Mouse (Mus musculus) large intestine, adult 2 months (tissue): ENCODE results near the gene Pros1. TPM values are rescaled to one million over a fixed set of nuclear protein-coding genes. Genes with fewer than 3 reads are reported as not detected.
A peak's percentile ranks its signal among the peaks of the same experiment; 100 is the strongest.

Experiments
- DNase-seq: peaks from one replicate; pipeline ENCODE4 v3.0.0-alpha.2; 2012; ENCODE audit warnings: low read depth, low spot score
- WGBS: fragments of 180-500 bp; shearing (Covaris S2); methylation state at CpG from one replicate; pipeline ENCODE4 v1.1.7; 2018; 5-methylcytosine and 5-hydroxymethylcytosine counted together
- polyA plus RNA-seq: library from polyadenylated mRNA; depleted of rRNA; stranded (reverse); fragments of >200 nt; gene quantifications from 2 replicates; pipeline ENCODE4 v1.2.3, GENCODE M21; 2012

Gene Pros1
- polyA plus RNA-seq, 1 experiment, result 5.3 TPM

DNA sequence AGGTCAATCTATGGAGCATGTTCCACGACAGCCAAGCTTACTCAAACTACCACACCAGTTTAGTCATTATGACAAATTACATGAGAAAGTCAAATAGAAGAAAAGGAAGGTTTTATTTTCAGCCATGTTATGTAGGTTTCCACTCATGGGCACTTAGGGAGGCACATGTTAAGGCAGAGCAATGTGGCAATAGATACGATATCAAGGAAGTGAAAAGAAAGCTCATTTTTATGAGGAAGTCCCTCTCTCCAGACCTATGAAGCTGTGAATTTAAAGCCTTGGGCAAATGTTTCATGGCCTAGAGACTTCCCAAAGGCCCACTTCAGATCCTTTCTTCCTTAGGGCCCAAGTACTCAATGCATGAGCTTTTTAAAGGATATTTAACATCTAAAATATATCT is 3.4 kb downstream of the Pros1 start:
- 81% methylated on average over 2 of the region's 2 CpGs for whole genome bisulfite sequencing
- DNase-seq, result no peak

DNA sequence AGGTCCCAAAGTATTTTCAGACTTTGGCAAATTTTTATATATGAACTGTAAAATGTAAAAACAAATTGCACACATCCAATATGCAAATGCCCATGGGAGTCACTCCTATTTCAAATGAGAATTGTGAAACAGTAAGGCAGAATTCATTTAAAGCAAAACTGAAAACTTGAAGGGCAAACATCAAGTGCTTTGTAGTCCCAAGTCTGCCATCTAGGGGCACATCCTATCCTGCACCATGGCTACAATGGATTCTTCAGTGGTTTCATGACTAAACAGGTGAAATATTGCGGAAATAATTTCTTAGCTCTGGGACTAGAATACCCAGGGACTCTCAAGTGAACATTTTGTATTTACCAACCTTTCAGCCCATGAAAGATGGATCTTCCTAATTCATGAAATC is 3.9 kb downstream of the Pros1 start:
- 92% methylated on average over 1 of the region's 1 CpGs for WGBS

DNA sequence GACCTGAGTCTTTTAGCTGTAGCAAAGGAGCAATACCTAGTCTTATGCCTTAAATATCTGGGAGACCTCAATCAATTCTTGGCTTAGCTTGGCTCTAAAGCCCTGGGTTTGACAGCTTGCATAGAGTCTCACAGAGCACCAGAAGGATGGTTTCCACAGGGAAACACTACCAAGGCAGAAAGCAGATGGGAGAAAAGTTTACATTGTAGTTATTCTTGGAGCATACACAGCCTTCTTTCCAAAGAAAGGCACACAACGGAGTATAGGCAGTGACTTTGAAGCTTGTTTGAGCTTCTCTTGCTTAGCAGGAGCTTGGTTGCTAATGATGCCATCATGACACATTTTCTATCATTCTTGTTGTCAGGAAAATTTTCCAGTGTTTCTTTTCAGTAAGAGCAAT is 6.0 kb downstream of the Pros1 start:
- DNase-seq, result no peak
- 85% methylated on average over 1 of the region's 1 CpGs for WGBS

More for the DNA sequence above, 3.9 kb downstream of the Pros1 start:
- DNase-seq, result no peak

DNA sequence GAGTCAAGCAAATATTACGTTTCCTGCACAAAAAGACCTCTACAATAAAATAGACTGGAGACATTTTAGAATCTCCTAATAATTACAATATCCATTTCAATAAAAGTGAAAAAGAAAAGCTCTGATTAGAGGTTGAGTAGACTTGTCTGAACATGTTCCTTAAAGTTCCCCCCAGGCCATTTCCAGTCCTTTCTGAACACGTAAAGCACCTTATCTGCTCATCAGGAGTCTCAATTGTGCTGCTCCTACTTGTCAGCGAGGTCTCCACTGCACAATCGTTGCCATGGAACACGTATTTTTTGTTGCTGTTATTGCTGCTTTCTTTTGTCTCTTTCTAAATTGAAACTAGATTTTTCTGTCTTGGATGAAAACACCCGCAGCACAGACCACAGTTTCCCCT is 7.3 kb downstream of the Pros1 start:
- WGBS, result 67% methylated on average over 6 of the region's 6 CpGs
- no peak for DNase-seq

DNA sequence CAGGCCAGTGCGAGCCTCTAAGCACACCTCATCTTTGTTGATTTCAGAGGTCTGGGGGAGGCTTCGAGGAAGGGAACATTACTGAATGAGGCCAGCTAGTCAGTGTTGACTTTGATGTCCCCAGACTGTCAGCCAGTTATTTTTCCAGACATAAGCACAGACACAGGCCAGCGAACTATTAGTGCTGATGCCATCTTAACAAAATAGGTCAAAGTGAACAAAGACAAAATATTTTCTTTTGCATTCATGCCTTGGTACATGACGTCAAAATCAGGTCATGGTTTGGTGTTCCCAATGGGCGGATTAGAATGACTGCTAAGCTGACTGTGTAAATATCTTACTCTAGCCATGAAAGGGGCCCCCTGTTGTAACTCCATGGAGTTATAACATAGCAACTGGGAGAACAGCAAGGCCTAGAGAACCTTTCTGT is 18.6 kb downstream of the Pros1 start:
- no peak for DNase-seq
- 52% methylated on average over 5 of the region's 5 CpGs for WGBS

DNA sequence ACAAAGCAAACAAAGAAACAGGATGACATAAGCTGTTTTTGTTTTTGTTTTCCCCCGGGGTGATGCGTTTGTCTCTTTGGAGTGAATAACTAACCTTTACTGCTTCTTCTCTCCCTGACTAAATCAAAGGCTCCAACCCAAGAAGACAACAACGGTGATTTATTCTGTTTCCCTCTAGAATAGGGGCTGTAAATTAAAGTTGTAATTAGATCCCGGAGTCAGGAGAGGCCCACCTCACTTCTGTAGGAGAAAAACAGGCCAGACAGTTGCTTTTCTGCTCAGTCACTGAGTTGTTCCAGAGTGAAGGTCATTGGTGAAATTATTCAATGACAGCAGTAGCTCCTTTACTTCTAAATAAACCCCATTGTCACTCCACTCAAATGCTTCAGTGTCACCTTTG is 19.1 kb downstream of the Pros1 start:
- DNase-seq, result no peak
- WGBS, result 36% methylated on average over 4 of the region's 4 CpGs

DNA sequence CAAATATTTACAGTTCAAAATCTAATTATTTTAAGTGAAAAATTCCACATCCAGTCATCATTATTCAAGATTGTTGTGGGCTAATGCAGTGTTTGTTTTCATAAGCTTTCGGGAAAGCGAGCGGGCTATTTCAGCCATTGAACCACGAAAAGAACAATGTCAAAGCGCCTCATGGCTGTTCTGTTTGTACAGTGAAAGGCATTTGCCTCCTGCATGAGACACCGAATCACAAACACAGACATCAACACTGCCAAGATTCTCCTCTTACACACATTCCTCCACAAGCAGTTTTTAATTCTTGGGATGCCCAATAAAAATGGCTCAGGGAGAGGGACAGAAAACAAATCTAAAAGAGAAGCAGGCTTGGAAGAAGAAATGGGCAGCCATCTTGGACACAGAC is 20.0 kb downstream of the Pros1 start:
- WGBS, result 71% methylated on average over 6 of the region's 6 CpGs
- no peak for DNase-seq

DNA sequence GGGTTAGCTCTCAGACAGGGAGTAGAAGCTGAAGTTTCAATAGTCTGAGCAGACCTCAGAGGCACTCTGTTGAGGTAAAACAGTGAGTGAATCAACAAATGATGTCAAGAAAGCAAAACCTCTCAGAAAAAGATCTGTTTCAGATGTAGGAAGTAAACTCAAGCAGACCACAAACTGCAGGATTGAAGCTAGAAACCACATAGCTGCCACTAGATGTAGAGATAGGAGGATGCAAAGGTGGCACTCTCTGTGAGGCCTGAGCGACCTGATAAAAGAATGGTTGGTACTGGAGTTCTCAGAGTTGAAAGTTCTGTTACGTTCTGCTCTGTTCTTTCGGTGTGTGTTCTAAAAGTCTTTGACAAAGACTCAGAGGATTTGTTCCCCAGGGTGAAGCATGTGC is 41.7 kb downstream of the Pros1 start:
- DNase-seq, result no peak
- 81% methylated on average over 3 of the region's 3 CpGs for WGBS

DNA sequence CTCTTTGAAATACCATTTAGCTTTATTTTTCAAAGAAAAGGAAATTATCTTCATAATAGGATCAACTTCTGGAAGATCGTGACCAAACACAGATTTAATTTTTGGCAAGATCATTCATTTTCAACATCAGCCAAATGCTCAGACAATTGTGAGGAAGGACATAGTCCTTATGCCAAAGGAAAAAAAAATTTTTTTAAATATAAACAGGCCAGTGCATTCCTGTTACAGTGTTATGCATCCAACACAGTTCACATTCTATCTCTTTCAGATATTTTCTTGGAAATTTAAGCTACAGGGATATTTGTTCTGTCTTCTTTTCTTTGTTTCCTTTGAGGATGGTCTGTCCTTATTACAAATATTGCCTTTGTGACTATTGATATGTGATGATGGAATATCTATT is 57.3 kb downstream of the Pros1 start:
- DNase-seq, result no peak
- WGBS, result 63% methylated on average over 1 of the region's 1 CpGs

DNA sequence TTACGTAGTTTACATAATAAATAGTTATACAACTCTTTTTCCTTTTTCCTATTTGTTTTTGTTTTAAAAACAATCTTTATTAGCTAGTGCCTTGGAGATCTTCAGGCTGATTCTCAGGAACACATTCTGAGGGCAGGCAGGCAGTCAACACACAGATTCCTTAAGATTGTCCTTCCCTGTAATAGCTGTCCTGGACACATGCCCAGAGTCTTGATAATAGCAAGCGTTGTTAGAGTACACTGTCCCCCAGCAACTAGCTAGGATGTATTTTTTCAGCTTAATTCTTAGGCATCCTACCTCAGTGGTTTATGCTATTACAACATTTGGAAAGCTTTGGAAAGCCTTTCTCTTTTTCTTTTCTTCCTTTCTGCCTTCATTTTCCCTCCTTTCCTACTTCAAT is 58.1 kb downstream of the Pros1 start:
- no peak for DNase-seq
- WGBS, result 48% methylated on average over 2 of the region's 2 CpGs

DNA sequence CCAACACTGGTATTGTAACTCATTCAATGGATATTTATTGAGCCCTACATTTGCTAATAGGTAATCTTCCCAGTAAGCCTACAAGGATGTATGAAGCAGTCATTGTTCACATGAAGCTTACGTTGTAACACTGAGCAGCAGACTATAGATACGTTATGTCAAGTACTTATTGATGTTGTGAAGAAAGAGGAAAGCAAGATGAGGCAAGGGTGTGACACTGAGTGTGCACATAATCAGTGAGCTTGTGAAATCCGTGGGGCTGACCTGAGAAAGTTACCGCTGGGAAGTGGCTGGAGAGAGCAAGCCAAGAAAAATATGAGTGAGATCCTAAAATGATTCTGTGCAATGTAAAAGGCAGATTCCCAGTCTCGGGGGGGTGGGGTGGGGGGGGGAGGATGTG is 61.4 kb downstream of the Pros1 start:
- WGBS, result 79% methylated on average over 5 of the region's 5 CpGs
- no peak for DNase-seq

DNA sequence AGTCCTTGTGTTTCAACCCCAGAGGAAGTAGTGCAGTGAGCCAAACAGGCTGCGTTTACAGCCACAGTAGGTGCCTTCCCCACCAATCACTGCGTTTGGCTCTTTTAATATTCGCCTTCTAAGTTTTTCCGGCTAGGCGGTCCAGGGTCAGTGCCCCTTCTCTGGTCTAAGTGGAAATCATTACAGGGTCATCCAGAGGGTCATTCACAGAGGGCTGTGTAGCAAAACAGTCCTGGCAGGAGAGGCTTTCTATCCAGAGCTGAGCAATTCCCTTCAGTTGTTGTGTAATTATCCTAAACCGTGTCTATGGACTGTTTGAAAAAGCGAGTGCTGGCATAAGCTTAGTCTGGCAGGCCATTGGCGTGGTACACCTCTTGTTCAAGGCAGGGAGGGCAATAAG is 68.1 kb downstream of the Pros1 start:
- WGBS, result 61% methylated on average over 8 of the region's 8 CpGs
- no peak for DNase-seq

DNA sequence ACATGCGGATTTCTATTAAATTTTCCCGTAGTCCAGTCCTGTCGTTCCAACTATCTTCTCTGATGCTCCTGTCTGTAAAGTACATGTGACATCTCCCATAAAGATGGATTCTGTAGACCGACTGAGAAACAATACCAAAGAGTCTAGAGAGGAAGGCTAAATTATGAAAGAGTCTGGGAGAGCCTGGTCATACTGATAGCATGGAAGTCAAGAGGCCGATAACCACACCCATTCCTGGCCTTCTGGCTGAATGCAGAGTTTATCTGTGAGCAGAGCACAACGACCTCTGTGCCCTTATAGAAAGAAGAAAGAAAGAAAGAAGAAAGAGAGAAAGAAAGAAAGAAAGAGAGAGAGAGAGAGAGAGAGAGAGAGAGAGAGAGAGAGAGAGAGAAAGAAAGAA is 77.2 kb downstream of the Pros1 start:
- DNase-seq, result no peak
- whole genome bisulfite sequencing, result 87% methylated on average over 6 of the region's 6 CpGs

DNA sequence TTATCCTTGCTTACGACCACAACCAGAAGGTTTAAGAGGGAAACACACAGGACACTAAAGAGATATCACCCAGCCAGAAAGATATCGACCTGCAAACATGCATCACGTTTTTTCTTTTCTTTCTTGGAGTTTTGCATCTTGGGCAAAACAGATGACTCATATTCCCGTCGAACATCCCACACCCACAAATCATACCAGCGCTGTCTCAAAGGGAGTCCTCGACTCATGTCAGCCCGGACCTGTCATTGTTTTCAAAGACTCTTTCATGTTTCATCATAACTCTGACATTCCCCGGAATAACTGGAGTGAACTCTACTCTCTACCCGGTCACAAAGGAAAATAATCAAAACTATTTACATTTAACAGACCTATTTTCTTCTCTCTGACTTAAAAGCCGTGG is 82.2 kb downstream of the Pros1 start:
- WGBS, result 67% methylated on average over 11 of the region's 11 CpGs
- DNase-seq, result no peak

DNA sequence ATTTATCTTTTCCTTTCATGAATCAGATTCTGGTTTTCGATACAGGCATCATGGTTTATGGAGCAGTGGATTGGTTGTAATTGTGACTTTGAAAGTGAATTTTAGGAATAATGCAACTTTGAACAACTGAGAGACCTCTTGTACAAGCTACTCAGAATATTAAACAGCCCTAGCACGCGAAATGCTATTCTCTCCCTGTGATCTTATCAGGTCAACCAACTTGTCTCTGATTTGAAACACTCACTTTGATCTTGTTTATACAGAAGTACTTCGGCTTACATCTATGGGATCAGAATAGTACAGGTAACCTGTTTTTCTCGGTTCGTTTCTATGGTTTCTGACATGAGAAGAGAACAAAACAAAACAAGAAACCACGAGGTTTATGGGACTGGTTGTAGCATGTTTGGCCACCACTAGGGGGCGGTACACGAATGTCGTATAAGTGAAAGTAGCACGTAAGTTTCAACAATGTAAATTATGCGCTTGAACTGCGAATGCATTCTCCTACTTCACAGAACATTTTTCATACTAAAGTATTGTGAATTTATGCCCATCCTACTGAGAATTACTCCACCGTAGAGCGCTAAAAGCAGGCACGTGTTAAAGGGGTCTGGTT is 86.4 kb downstream of the Pros1 start:
- DNase-seq, result peak; percentile 27
- 20% methylated on average over 16 of the region's 16 CpGs for WGBS

DNA sequence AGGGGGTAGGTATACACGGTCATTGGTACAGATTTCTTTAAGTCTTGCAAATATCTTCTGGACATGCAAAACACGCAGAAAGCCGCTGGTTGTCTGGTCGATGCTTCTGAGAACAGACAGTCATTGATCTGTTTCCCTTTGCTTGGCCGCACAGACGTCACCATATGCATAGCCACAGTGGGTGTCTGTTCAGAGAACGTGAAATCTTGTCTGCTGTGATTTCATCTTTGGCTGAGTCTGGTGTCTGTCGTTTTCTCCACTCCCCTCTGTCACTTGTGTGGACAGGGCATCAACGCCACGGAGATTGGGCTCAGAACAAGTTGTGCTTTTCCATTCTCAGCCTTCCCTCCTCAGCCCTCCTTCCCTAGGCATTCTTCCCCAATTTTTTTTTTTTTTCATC is 87.7 kb downstream of the Pros1 start:
- WGBS, result 86% methylated on average over 10 of the region's 10 CpGs
- DNase-seq, result no peak

DNA sequence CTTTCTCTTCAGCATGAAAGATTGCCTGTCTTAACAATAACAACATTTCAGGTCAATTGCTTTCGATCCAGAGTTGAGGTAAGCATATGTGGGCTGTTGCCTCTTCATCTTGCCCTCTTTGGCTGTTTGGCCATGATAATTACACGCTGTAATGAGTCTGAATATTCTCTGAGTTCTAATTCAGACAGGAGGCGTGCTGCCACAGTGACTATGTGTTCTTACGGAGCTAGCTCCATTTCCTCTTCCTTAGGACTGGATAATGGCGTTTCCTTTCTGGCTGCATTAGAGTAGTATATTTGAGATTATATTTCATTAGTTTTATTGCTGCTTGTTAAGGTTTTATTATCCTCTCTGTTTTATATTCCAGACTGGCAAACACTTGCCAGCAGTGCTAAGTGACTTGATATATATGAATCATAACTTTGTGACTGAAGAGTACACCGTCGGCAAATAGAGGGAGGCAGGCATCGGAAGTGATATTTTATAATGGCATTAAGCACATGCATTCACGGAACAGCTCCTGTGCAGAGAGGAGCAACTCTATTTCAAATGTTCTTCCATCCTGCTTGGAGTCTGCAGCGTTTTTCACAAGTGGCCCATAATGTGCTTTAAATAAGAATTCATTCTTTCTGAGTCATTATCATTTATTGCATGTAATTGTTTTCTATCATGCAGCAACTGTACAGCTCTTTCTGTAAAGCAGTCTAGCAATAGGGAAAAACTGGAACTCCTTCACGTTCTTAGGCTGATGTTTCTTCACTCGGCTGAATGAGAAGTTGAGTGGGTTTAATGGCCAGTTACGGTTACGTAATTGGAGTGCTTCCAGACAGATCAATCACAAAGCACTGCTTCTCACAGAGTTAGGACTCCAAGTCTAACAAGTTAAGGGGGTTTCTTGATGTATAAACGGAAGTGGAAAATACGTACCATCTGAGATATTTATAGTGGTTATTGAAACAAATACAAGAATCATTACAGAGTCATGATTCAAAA is 88.6 kb downstream of the Pros1 start:
- WGBS, result 49% methylated on average over 16 of the region's 16 CpGs
- DNase-seq, result no peak

DNA sequence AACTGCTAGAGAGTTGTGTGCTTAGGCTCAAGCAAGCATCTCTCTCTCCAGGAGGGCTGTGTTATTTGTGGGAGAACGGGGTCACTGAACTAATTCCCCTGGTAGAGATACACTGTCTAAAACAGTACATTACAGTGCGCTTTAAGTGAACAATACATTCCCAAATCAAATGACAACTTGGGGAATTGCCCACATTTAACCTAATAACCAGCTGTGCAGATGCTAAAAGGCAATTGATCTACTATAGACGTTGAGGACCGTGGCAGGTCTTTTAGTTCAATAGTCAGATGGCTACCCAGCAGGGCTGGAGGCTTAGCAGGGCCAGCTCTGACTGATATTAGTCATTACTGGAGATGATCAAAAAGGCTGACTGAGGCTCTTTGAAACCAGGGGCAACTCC is 104.4 kb downstream of the Pros1 start:
- DNase-seq, result no peak
- WGBS, result 78% methylated on average over 4 of the region's 4 CpGs

DNA sequence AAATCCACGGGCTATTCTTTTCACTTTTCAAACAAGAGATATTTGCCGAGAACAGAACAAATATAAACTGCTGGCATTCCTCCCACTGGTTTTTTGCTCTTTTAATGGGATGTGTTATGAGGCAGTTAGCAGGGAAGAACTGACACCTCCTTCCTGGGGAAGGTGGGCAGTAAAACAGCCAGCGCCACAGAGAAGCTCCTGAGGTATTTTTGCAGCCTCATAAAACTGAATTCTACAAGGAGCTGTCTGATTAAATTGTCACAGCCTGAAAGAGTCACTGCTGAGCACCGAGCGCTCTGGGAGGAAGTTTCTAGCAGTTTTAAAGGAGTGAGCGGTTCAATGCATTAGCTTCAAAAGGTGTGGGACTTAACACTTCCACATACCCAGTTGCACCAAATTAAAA is 110.3 kb downstream of the Pros1 start:
- WGBS, result 12% methylated on average over 6 of the region's 6 CpGs
- no peak for DNase-seq

DNA sequence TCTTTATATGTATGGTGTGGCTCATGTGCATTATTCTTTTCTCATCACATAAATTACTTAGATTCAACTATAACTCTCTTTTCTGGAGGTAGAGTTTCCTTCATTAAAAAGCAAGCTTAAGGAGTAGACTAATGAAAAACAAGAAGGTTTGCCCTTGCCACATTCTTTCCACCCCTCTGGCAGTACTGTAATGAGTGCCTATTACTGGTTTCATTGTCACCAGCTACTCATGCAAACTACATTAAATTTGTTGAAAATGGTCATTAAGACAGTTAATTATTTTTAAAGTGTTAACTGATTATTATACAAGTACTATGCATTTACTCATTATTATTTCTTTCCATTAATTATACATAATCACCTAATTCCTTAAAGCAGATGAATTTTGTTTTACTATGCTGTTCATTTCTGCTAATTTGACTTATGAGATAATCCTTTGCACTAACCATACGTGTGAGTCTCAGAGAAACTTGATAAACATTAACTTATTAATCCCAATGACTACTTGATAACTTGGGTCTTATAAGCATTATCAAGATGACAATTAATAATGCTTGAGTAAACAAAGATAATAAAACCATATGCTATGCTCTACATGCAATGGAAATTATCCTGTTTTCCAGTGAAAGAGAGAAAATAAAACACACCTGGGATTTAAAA is 117.7 kb downstream of the Pros1 start:
- no peak for DNase-seq
- WGBS, result 70% methylated on average over 1 of the region's 1 CpGs

DNA sequence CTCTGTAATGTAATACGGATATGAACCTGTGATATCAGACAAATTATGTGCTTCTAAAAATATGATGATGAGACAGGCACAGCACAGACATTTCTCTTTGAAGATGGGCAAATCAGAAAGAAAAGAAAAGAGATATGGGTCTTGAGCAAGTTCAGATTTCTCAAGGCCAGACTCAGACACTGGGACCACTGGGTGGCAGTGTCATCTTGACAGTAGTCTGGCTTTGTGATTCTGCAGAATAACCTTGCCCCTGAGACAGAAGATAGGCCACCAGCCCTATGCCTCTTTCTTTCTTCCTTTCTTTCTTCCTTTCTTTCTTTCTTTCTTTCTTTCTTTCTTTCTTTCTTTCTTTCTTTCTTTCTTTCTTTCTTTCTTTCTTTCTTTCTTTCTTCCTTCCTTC is 120.8 kb downstream of the Pros1 start:
- WGBS, result 77% methylated on average over 1 of the region's 1 CpGs
- no peak for DNase-seq
